In genomic region chr4:7450991-7451390, GRCm38 (mm10) we compare ENCODE assay signal across 14 mouse cellular contexts.
"Had no signal": no experiment of that assay in that cellular context is flagged by ENCODE, and none has a peak within 500 bp of the region (broad histone marks: within the 10 kb centered on the region; RNA-seq: fewer than 3 reads in every experiment).

No protein-coding gene starts in this region.

- DNase-seq: forebrain, postnatal 0 days; gastrocnemius, postnatal 14 days; gastrocnemius, postnatal 36 days; heart, adult 11 months; heart, adult 2 months; heart, postnatal 14 days; heart, postnatal 36 days; kidney, adult 11 months; kidney, adult 2 months; kidney, adult 9 months; kidney, postnatal 14 days; kidney, postnatal 36 days; layer of hippocampus, adult 9-11 months; layer of hippocampus, postnatal 36 days had no signal
